Mouse (Mus musculus) natural killer cell, adult 2 months (primary cell): ENCODE results near the gene Rnf41.

Experiments
- DNase-seq, 2 experiments: peaks; one replicate each; pipeline ENCODE4 v3.0.0; 2022; ENCODE audit warnings: low spot score in 2 of 2

The Rnf41 gene

DNA sequence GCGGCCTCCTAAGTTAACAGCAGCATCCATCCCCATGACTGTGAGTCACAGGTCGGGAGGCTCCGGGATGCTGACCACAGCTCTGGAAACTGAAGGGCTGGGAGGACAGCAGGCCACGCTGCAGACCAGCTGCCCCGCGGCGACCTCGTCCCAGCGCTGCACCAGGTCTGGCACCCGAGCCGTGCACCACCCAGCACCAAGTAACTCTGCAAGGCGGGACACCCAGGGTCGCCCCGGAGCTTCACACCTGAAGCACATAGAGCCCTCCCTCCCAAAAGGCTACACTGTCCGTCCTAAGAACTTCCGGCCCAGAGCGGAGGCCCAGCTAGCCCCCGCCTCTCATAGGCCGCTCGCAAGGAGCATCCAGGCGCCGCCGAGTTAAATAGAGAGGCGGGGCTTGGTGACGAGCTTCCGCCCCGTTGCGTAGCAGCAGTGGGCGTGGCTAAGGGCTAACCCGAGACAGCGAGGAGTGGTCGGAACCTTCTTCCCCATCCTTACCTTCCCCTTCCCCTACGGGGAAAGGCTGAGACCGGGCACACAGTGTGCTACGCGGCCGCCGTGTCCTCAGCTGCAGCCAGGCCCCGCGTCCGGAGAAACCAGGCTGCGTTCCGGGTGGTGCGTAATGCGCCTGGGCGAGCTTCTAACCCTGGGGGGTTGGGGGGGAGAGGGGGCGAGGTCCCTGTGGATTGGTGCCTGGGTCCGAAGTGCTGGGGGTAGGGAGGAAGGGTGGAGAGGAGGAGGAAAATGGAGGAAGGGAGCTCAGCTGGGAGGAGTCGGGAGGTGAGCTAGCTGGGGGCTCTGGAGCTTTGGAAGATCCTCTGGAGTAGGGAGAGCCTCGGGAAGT, at the start of gene Rnf41, which contains the start of gene Nabp2:
Gene Rnf41 (plus strand): TSS at position 447 of the 844 bp plus-strand sequence.
Gene Nabp2 (minus strand): TSS at position 282 of the 844 bp plus-strand sequence.
- peak; percentile 93 to 95 for DNase-seq

- DNase-seq: no peak
These were observed 49.6 kb upstream of the Rnf41 start for GRCm38 (mm10) chr10:128361836-128362235.

GRCm38 (mm10) chr10:128362568-128362967, 48.9 kb upstream of the Rnf41 start:
- DNase-seq: no peak

DNA sequence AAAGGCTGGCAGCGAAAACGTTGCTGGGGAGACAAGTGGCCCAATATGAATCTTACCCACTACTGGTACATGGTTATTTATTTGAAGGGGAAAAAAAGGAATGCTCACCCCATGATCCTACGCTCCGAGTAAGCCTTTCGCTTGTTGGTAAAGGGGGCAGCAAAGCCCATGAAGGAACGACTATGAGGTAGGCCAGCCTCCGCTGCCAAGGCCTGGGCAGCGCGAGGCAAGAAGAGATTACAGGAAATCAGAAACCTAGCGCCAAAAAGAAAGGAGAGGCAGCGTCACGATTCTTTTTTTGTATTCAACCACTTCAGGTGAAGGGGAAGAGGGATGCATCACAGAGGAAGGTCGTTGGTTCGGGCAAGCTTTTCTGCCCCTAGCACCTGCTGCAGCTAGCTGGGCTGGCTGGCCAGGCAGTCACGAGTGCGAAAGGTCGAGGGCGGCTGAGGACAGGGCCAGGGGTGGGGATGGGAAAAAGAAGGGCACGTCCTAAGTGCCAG, 43.5 kb upstream of the Rnf41 start:
- DNase-seq: no peak

DNA sequence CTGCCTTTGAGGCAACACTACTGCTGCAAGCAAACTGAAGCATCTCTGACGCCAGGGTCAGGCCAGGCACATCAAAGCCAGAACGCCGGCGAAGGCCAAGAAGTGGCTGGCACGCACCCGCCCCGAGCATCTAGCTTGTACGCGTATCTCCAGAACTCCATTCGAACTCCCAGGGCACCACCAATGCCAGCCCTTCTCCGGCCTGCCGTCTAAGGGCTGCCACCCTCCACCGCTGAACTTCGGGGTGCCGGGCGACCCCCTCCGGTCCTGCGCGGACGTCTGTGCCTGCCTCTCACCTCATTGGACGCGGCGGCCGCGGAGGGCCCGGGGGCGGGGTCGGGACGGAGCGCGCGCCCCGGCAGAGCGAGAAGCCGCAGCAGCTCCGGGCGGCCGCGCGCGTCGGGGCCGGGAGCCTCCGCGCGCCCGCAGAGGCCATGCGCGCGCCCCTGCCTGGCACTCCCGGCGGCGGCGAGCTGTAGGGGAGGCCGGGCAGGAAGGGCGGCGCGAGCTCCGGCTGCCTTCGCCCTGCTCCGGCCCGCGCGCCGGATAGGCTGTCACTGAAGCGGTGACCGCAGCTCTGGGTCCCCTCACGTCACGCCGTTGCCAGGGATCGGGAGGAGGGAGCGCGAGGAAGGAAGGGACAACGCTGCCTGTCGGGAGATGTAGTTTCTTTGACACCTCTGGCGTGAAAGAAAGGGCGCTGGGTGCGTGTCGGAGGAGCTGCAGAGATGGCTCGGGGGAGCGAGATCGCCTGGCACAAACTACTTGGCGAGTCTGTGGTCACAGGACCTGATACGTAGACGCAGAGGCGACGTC, 42.8 kb upstream of the Rnf41 start, which contains the start of gene Coq10a:
Gene Coq10a (minus strand): TSS at position 596 of the 816 bp plus-strand sequence.
- peak; percentile 90 to 93 for DNase-seq

DNA sequence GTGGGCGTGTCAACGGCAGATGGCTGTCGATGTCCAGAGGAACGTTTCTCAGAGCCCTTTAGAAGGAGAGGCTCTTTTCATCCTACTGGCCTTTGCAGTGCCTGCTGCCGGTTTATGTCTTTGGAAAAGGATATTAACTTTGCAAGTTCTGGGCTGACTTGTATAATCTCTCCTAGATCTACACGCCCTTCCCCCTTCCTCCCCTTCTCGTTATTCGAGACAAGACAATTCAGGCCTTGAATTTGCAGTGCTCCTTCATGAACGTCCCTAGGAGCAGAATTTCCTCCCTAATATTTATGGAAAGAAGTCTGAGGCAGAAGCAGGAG, 42.3 kb upstream of the Rnf41 start:
- DNase-seq: no peak

GRCm38 (mm10) chr10:128369599-128369998, 41.9 kb upstream of the Rnf41 start:
- DNase-seq: no peak

DNA sequence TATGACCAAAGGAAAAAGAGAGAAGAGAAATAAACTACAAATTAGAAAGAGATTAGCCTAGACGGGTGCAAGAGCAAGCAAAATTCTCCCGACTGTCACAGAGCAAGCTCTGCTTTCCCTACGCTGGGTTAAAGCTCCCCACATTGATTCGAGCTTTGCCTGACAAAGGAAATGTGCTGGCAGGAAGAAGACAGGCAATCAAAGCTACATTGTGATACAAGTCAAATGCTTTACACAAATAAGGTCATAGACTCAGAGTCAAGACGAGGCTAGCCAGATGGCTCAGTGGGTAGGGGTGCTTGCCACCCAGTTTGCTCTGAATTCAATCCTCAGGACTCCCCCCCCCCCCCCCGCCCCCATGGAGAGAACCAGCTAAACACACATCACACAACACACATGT, 41.4 kb upstream of the Rnf41 start:
- no peak for DNase-seq

GRCm38 (mm10) chr10:128370601-128371000, 40.9 kb upstream of the Rnf41 start:
- DNase-seq: no peak

DNA sequence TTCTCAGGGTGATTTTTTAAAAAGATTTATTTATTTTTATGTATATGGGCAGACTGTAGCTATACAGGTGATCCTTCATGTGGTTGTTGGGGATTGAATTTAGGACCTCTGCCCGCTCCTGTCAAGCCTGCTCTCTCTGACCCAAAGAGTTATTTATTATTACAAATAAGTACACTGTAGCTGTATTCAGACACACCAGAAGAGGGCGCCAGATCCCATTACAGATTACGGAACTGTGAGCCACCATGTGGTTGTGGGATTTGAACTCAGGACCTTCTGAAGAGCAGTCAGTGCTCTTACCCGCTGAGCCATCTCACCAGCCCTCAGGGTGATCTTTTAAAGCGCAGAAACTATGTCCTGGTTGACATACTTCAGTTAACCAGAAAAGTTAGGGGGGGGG, 39.3 kb upstream of the Rnf41 start:
- DNase-seq: no peak

DNA sequence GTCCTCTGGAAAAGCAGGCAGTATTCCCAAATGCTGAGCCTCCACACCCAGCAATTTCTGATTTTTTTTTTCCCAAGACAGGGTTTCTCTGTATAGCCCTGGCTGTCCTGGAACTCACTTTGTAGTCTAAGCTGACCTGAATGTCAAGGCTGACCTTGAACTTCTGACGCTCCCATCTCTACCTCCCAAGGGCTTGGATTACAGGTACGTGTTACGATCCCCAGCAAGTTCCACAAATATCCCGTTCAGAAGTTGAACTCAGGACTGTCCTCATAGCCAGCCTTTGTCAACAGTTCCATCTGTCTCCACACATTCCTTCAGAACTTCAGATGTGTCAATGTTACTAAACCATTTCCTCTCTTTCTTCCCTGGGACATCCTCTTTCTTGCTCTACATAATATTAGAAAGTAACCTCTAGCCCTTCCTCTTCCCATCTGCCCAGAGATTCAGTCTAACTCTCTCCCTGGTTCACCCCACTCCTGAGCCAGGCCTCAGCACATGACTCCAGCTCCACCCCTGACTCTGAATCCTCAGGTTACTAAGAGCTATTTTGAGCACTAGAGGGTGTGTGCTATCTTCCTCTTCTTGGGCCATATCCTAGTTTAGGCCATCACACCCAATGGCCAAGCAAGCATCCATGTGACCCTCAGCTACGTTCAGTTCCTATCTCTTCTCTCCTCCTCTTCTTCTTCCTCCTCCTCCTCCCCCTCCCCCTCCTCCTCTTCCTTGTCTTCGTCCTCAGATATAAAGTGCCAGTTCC, 38.3 kb upstream of the Rnf41 start:
- no peak for DNase-seq

DNA sequence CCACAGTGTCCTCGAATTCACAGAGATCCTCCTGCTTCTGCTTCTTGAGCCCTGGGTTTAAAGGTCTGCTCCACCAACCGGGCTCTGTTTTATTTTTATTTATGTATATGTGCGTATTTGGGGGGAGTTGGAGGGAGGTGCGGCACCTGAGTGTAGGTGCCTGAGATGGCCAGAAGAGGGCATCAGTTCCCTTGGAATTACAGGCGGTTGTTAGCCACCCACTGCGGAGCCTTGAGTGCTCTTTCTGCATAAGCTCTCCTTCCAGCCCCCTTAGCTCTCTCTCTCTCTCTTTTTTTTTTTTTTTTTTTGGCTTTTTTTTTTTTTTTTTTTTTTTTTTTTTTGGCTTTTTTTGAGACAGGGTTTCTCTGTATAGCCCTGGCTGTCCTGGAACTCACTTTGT, 37.1 kb upstream of the Rnf41 start:
- no peak for DNase-seq

- no peak for DNase-seq
These were observed 35.4 kb upstream of the Rnf41 start for GRCm38 (mm10) chr10:128376099-128376454.

DNA sequence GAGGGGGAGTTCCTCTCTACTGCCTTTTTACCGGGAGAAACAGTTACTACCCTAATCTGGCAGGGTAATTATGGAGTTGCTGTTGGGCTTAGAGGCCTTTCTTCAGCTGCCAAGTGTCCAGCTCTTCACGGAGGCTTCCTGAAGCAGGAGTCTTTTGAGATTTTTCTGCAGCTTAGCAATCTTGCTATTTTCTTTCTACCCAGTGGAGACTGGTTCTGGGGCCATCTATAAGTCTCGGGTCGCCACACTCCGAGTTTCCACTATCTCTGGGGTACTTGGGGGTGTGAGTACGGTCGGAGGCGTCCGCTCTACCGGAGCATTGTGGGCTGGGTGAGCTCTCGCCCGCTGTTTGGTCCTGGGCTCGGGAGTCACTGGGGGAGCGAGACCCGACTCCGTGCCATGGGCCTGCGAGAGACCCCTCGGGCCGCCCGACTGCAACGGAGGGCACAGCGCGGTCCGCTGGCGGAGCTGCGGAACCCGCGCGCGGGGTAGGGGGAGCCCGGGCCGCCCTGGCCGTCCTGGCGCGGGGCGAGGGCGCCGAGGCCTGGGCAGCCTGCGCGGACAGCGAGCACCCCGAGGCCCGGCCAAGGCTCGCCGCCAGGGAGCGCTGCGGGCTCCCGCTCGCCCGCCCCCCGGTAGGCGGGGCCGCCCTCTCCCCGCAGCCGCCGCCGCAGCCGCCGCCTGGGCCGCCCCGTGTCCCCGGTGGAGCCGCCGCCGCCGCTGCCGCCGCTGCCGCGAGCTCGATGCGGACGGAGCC, 34.8 kb upstream of the Rnf41 start, which contains the start of gene Ankrd52:
Gene Ankrd52 (plus strand): TSS at position 661 of the 757 bp plus-strand sequence.
- DNase-seq: peak; percentile 77 to 84

- DNase-seq: no peak
These were observed 34.1 kb upstream of the Rnf41 start for GRCm38 (mm10) chr10:128377222-128377939.

- DNase-seq: no peak
These were observed 33.5 kb upstream of the Rnf41 start for GRCm38 (mm10) chr10:128377940-128378448.

- no peak for DNase-seq
These were observed 33.0 kb upstream of the Rnf41 start for GRCm38 (mm10) chr10:128378462-128378861.

GRCm38 (mm10) chr10:128379260-128379659, 32.2 kb upstream of the Rnf41 start:
- DNase-seq: no peak

DNA sequence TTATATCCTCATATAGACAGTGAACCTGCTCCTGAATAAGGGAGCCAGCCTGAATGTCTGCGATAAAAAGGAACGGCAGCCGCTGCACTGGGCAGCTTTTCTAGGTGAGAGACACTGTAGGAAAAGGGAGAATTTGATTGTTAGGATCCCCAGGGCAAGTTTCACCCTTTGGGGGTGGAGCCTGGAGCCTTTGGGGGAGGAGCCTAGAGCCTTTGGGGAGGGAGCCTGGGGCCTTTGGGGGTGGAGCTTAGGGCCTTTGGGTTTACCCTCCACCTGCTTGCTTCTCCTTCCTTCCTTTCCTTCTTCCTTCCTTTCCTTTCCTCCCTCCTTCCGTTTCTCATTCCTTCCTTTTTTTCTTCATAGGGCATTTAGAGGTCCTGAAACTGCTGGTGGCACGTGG, 30.9 kb upstream of the Rnf41 start:
- peak; percentile 17 to 33 for DNase-seq

DNA sequence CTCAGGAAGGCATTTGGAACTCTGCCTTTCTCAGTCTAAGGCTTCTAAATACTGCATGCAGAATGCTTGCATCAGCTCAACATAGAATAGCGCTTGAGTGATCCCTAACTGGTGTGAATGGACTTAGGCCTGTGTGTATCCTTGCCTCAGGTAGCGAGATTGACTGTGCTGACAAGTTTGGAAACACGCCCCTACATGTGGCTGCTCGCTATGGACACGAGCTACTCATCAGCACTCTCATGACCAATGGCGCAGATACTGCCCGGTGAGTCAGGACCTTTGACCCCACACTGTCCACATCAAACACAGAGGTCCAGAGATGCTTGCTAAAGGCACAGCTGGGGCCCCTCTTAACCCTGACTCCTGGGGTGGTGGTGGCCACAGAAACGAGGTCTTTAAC, 29.0 kb upstream of the Rnf41 start:
- no peak for DNase-seq
